Mouse (Mus musculus) frontal cortex, postnatal 10 days (tissue): ENCODE measurements at regions not wholly inside any gene's neighbourhood (a gene's known extent, or its start where the extent isn't known, plus 50 kb on each side); places are given as distances from the start of the nearest gene placed in this dataset.

ENCODE experiments used
- DNase-seq, 2 experiments: peaks; one replicate each; pipeline ENCODE4 v3.0.0; 2022; ENCODE audit warnings: low spot score in 2 of 2, mixed read lengths in 1 of 2

DNA sequence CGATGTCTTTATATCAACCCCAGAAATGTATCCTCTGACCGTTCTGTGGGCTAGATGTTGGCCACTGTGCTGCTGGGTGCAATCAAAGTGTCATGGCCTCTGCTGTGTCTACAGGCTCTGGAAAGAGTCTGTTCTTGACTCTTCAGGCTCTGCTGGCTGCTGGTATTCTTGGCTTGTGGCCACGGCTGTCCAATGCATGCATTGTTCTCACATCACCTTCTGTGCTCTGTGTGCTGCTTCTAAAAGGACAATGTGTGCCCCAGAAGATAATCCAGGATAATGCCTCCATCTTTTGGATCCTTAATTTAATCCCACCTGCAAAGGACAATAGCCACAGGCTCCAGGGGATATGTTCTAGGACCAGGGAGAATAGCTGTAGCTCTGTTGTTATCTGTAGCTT is 77.5 kb upstream of the Dapl1 start:
- no peak for DNase-seq

DNA sequence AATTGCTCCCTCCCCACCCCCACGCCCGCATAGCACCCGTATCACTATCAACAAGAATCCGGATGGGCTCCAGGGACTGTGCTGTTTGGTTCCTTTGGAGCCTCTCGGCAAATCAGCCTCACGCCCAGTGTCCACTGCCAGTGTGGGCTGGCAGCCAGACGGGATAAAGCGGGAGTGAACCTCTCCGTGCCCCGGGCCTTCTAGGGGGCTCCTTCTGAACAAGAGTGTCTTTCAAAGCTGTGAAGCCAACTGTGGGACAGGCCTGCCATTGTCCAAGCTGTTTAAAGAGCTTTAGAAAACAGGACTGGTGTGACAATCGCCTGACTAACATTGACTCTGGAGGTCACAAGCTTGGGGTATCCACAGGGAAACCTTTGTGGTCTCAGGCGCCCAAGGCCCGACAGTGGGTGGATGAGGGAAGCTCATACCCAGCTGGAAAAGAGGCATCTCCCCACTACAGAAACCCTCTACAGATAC is 76.9 kb upstream of the Dapl1 start:
- DNase-seq: peak in 1 of 2 experiments; percentile 35

DNA sequence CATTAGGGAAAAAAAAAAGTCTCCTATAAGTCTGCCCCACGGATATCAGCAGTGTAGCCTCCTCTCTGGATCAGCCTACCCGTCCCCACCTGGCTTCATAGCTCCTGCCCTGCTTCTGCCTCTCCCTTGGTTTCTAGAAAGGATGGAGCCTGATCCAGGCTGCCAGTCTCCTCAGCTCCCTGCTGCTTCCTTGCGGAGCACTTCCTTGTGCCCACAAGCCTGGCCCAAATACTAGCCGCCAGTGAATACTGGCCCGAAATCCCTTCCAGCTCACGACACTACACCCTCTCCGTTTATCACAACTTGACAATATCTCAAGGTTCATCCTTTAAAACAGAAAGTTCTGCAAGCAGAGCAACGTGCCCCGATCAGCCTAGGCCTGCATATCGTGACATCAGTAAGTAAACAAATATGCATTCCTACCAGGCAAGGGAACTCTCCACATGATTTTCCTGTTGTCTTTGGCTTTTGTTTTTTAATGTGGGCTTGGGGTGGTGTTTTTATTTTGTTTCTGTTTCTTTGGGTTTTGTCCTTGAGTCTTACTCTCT is 76.3 kb upstream of the Dapl1 start:
- no peak for DNase-seq

DNA sequence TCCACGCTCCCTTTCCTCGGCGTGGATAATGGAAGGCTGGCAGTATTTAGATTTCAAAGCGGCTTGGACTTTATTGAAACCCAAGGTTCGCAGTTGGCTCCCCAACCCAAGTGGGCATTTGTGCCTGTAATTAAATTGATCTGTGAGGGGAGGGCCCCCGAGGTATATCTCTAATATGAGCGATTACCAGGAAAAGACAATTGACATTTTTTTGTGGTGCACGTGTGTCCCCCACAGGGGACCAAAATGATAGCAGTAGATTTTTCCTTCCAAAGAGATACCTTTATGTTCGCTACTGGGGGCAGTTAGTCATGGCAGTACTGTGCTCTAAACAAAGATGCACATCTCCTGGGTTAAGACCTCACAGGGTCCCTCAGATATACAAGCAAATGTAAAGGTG is 69.8 kb upstream of the Dapl1 start:
- DNase-seq: no peak

DNA sequence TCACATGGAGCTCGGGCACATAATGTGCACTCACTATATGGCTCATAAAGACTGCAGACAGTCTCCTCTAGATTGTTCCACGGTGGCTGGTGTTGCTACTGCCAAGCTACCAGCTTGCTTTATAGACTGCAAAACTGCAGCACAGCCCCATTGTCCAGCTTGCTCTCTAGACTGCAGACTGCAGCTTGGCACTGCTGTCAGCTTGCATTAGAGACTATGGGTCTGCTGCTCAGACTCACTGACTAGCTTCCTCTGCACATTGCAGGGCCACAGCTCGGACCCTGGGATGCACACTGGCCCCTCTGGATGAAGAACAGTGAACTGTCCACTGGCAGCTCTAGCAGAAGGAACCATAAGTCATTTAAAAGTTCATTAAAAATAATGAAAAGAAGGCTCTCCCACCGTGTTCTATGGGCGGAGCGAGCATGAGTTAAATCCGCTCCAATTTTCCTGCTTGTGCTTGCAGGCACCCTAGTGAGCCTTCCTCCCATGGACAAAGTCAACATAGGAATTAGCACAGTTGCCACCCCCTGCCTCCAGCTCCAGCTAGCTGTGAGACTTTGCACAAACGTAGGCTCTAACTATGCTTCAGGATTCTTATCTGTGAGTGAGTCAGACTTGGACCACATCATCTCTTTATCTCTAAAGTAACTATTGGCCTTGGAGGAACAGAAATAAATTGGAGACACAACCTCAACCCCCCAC is 67.8 kb upstream of the Dapl1 start:
- DNase-seq: no peak

DNA sequence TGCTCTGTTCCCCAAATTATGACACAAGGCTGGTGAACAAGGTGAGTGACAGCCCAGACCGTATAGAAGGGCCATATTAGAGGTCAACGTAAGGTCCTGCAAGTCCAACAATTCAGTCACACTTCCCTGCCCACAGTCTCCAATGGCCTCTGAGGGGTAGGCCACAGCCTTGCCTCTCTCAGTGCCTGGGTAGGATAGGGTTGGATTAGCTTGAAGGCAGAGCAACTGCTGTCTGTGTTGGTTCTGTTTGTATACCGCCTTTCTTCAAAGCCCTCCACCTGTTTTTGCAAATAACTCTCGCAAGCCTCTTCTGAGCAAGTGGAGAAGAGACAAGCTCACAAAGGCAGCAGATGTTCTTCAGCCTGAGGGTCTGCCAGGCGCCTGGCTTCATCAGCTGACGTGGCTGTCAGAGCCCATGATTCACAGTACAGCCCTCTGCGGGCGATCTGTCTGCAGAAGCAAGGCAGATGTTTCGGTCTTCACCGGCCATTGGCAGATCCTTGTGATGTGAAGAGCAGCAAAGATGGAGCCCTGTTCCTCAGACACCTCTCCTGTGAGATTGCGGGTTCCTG is 67.0 kb upstream of the Dapl1 start:
- no peak for DNase-seq

DNA sequence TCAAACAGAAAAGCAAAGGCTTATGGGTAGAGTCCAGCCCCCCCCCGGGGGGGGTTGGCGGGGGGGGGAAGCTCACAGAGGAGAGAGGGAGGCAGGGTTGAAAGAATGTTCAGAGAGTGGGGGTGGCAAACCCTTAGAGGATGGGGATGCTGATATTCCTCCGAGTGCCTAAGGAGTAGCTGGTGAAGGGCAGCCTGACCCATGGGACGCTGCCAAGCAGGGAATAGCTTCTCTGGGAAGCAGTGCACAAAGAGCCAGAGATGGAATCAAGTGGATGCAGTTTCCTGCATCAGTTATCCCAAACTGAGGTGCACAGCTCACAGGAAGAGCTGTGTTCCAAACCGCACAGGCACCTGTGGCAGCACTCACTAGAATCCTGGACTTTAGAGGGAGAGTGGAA is 64.0 kb upstream of the Dapl1 start:
- DNase-seq: no peak

DNA sequence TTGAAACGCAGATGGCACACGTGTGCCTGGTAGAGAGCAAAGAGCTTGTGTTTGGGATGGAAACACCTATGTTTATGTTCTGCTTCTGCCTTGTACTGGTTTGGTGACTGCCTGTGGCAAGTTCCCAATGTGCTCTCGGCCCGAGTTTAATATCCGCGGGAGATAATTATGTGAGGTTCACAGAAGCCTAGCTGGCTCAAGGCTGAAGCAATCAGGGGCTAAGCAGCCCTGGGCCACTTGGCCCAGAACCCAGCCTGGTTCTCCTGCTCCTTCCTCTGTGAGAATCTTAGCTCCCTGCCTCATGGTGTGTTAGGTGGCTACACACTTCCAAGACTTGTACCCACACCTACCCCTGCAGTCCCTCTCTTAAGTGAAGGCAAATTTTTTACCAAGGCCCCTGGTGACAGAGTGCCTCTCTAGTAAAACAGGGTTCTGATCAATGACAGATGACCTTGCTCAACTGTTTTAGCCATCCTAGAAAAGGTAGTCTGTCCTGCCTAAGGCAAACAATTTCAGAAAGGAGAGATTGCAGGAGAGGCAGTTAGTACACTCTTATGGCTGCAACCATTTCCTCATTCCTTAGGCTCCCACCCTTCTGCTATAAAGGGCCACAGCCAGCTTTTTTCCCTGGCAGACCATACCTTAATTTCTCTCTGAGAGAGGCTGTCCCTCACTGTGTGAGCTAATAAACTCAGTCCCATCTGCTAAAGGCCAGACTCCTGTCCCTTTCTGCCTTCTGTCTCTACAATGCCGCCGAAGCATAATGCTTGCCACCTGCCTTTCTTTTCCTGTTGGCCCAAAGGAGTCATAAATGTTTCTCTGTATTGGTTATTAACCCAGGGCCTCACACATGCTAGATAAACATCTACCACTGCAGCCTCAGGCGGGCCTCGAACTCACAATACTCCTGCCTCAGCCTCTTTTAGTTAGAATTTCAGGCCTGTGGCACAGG is 61.9 kb upstream of the Dapl1 start:
- no peak for DNase-seq

DNA sequence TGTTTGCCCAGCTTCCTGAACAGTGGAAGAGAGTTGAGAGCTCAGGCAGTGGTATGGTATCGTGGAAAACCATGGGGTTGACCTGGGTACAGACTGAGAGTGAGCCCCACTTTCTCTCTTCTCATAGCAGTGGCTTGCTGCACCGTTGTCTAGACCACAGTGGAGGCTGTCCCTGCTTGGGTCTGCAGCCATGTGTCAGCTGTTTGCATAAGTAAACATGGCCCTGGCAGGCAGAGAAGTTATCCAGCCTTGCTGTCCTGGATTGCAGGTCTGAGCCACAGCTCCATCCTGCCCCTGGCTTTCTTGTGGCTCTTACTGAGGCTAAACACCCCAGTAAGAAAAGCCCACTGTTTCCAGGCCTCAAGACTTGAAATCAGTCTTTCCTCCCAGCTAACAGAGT is 60.2 kb upstream of the Dapl1 start:
- no peak for DNase-seq

DNA sequence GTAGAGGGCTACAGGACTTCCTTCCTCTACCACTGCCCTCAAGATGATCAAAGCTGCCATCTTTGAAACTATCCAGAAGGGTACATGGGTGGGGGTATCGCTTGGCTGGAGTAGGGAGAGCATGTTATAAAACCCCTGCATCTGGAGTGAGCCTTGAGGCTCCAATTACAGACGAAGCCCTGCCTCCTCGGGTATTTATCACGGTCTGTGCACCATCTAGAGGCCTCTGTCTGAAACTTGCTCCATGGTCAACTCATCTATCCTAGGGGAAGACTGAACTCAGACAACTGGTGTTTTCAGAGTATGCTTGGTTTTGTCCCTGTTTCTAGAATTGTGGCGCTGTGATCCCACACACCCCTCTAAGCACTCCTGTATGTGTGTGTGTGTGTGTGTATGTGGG is 59.7 kb upstream of the Dapl1 start:
- peak in 1 of 2 experiments; percentile 48 for DNase-seq

DNA sequence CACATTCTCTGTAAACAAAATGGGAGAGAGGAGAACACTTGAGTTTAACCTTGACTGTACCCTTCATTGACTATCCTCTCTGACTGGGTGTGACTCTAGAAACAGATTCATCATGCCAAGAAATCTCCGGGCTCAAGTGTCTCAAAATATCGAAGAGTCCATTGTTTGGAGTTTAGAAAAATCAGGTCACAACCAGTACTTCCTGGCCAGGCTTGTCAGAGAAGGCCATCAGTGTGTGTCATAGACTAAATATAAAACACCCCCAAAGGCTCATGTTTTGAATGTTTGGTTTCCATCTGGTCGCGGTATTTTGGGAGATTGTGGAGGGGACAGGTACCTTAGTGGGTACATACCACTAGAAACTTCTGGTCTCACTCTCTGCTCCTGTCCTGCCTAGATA is 58.6 kb upstream of the Dapl1 start:
- DNase-seq: no peak

DNA sequence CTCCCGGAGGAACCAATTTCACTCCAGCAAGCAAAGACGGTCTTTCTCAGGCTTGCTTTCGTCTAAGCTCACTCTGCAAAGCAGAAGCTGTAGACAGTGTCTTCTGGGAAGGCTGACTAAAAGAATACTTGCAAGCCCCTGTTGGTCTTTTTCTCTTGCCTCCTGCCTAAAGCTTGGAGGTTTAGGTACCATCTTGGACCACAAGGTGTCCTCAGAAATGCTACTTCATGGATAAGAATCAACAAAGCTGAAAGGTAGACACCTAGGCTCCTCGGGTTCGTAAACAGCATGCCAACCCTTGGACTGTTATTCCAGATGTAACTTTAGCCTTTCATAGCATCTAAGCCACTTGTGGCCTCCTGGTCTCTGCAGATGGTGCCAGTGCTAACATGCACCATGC is 53.0 kb upstream of the Dapl1 start:
- DNase-seq: no peak

DNA sequence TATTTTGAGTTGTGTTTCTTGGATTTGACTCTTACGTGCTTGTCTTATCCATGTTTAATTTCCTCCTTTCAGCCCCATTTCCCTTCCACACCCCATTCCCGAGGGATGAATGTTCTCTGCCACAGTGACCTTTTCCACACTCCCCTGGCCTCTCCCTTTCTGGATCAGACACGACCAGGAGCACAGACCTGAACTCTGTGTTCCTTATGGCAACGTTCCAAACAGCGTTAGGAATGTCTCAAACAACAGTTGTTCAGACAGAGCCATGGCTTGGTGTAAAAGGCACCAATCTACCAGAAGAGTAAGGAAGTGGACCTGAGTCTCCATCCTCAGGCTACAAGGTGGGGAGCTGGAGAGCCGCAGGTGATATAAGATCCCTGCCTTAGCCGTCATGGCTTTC is 52.6 kb upstream of the Dapl1 start:
- no peak for DNase-seq
